Mouse (Mus musculus) limb, embryonic 12.5 days (tissue): Measurements from ENCODE around the gene Lyg1. TPM values are rescaled to one million over a fixed set of nuclear protein-coding genes. Genes with fewer than 3 reads are reported as not detected.

Experiments
- ATAC-seq: fragments of 200-750 bp; cut with Nextera tagmentation; 2 replicates; pipeline ENCODE4 v1.8.0; 2017; ENCODE audit warnings: low read depth, moderate TSS enrichment; ENCODE audit not compliant: insufficient number of reproducible peaks, insufficient read depth, low FRiP score, low TSS enrichment
- H3K27ac ChIP-seq: fragments of 300-500 bp; sonication (generic); 2 replicates; pipeline ENCODE4 v1.5.1; 2016; ENCODE audit warnings: mild to moderate bottlenecking, moderate library complexity
- H3K27me3 ChIP-seq: fragments of 300-500 bp; sonication (generic); 2 replicates; pipeline ENCODE4 v1.6.1; 2016; ENCODE audit warnings: mild to moderate bottlenecking, moderate library complexity
- H3K36me3 ChIP-seq: fragments of 300-500 bp; sonication (generic); 2 replicates; pipeline ENCODE4 v1.6.1; 2016; ENCODE audit warnings: mild to moderate bottlenecking, moderate library complexity
- H3K4me1 ChIP-seq: fragments of 300-500 bp; sonication (generic); replicated peaks from 2 replicates; pipeline ENCODE4 v1.6.1; 2016
- H3K4me2 ChIP-seq: fragments of 300-500 bp; sonication (generic); 2 replicates; pipeline ENCODE4 v1.6.1; 2016; ENCODE audit warnings: mild to moderate bottlenecking, moderate library complexity
- H3K4me3 ChIP-seq: fragments of 300-500 bp; sonication (generic); replicated peaks from 2 replicates; pipeline ENCODE4 v1.5.1; 2016; ENCODE audit warnings: mild to moderate bottlenecking
- H3K9ac ChIP-seq: fragments of 300-500 bp; sonication (generic); replicated peaks from 2 replicates; pipeline ENCODE4 v1.6.1; 2016; ENCODE audit warnings: mild to moderate bottlenecking, moderate library complexity
- H3K9me3 ChIP-seq: fragments of 300-500 bp; sonication (generic); 2 replicates; pipeline ENCODE4 v1.6.1; 2016; ENCODE audit warnings: mild to moderate bottlenecking, moderate library complexity
- WGBS: fragments of 180-500 bp; shearing (Covaris S2); methylation state at CpG from one replicate; pipeline ENCODE4 v1.1.7; 2016; 5-methylcytosine and 5-hydroxymethylcytosine counted together
- polyA plus RNA-seq: library from polyadenylated mRNA; unstranded; fragments of >200 nt; fragmentation: Nextera tagmentation; extraction: Ambion mirVana; gene quantifications from 2 replicates; pipeline ENCODE4 v1.2.1, GENCODE M21; 2016

Lyg1 gene
- polyA plus RNA-seq, 1 experiment from 2014 or later, result not detected

GRCm38 (mm10) chr1:37948906-37949305, 8.7 kb downstream of the Lyg1 start:
- Histone ChIP-seq H3K27ac (no peak overlapping the region), H3K9ac (no peak overlapping the region), H3K4me2 (no peak overlapping the region), H3K4me3 (no peak overlapping the region), H3K36me3 (no peaks in the 10 kb centered on the region), H3K9me3 (no peaks in the 10 kb centered on the region), H3K4me1 (no peaks in the 10 kb centered on the region), H3K27me3 (no peaks in the 10 kb centered on the region)
- 66% methylated on average over 2 of the region's 2 CpGs for WGBS
- ATAC-seq, result no peak

- no peak for ATAC-seq
- Histone ChIP-seq H3K4me3 (no peak overlapping the region), H3K4me1 (no peaks in the 10 kb centered on the region), H3K9ac (no peak overlapping the region), H3K4me2 (no peak overlapping the region), H3K9me3 (no peaks in the 10 kb centered on the region), H3K27ac (no peak overlapping the region), H3K36me3 (no peaks in the 10 kb centered on the region), H3K27me3 (no peaks in the 10 kb centered on the region)
- WGBS, result 18% methylated on average over 3 of the region's 3 CpGs
Observed at GRCm38 (mm10) chr1:37931806-37932205, 25.8 kb downstream of the Lyg1 start.

GRCm38 (mm10) chr1:37925971-37926370, 31.6 kb downstream of the Lyg1 start:
- WGBS, result 78% methylated on average over 8 of the region's 8 CpGs
- no peak overlapping the region for H3K27ac ChIP-seq
- H3K27me3 ChIP-seq, result no peaks in the 10 kb centered on the region
- no peaks in the 10 kb centered on the region for H3K9me3 ChIP-seq
- no peak overlapping the region for H3K9ac ChIP-seq
- H3K4me3 ChIP-seq, result no peak overlapping the region
- H3K4me1 ChIP-seq, result no peaks in the 10 kb centered on the region
- H3K4me2 ChIP-seq, result no peak overlapping the region
- no peaks in the 10 kb centered on the region for H3K36me3 ChIP-seq
- no peak for ATAC-seq

GRCm38 (mm10) chr1:37922536-37922935, 35.0 kb downstream of the Lyg1 start:
- no peaks in the 10 kb centered on the region for H3K27me3 ChIP-seq
- no peak overlapping the region for H3K9ac ChIP-seq
- H3K36me3 ChIP-seq, result no peaks in the 10 kb centered on the region
- H3K4me2 ChIP-seq, result no peak overlapping the region
- no peak for ATAC-seq
- no peaks in the 10 kb centered on the region for H3K9me3 ChIP-seq
- H3K4me3 ChIP-seq, result no peak overlapping the region
- no peak overlapping the region for H3K27ac ChIP-seq
- no peaks in the 10 kb centered on the region for H3K4me1 ChIP-seq
- WGBS, result 52% methylated on average over 8 of the region's 8 CpGs

GRCm38 (mm10) chr1:37918096-37918495, 39.5 kb downstream of the Lyg1 start:
- H3K27me3 ChIP-seq, result 0 out of 2 replicates have a peak, but pooled peaks cover 3% of the 10 kb centered on the region
- 74% methylated on average over 6 of the region's 6 CpGs for WGBS
- ATAC-seq, result no peak

GRCm38 (mm10) chr1:37917666-37918065, 39.9 kb downstream of the Lyg1 start:
- ATAC-seq, result no peak

More at GRCm38 (mm10) chr1:37918096-37918495, 39.5 kb downstream of the Lyg1 start:
- no peaks in the 10 kb centered on the region for H3K4me1 ChIP-seq
- no peaks in the 10 kb centered on the region for H3K36me3 ChIP-seq
- no peak overlapping the region for H3K27ac ChIP-seq
- no peak overlapping the region for H3K9ac ChIP-seq
- H3K4me2 ChIP-seq, result no peak overlapping the region
- no peak overlapping the region for H3K4me3 ChIP-seq
- H3K9me3 ChIP-seq, result no peaks in the 10 kb centered on the region

GRCm38 (mm10) chr1:37916393-37916792, 41.2 kb downstream of the Lyg1 start, which contains the start of gene Lyg2:
TSS of gene Lyg2 (minus strand) at chr1:37916493.
- no peak for ATAC-seq
- Histone ChIP-seq H3K4me3 (no peak within 1 kb of the TSS), H3K9me3 (no peaks in the 10 kb centered on the region), H3K4me2 (no peak within 1 kb of the TSS), H3K4me1 (no peaks in the 10 kb centered on the region), H3K9ac (no peak within 1 kb of the TSS), H3K27me3 (0 out of 2 replicates have a peak, but pooled peaks cover 3% of the 10 kb centered on the region), H3K27ac (no peak within 1 kb of the TSS), H3K36me3 (no peaks in the 10 kb centered on the region)
- 54% methylated on average over 5 of the region's 5 CpGs for WGBS

More at GRCm38 (mm10) chr1:37917666-37918065, 39.9 kb downstream of the Lyg1 start:
- H3K27ac ChIP-seq, result no peak overlapping the region
- 58% methylated on average over 13 of the region's 13 CpGs for WGBS
- H3K9me3 ChIP-seq, result no peaks in the 10 kb centered on the region
- no peak overlapping the region for H3K4me2 ChIP-seq
- no peak overlapping the region for H3K9ac ChIP-seq
- no peaks in the 10 kb centered on the region for H3K36me3 ChIP-seq
- H3K4me1 ChIP-seq, result no peaks in the 10 kb centered on the region
- 0 out of 2 replicates have a peak, but pooled peaks cover 3% of the 10 kb centered on the region for H3K27me3 ChIP-seq
- H3K4me3 ChIP-seq, result no peak overlapping the region

- H3K27ac ChIP-seq, result no peak overlapping the region
- no peak overlapping the region for H3K4me2 ChIP-seq
- H3K9ac ChIP-seq, result no peak overlapping the region
- ATAC-seq, result no peak
- H3K9me3 ChIP-seq, result no peaks in the 10 kb centered on the region
- H3K27me3 ChIP-seq, result 0 out of 2 replicates have a peak, but pooled peaks cover 3% of the 10 kb centered on the region
- H3K36me3 ChIP-seq, result no peaks in the 10 kb centered on the region
- H3K4me1 ChIP-seq, result no peaks in the 10 kb centered on the region
- no peak overlapping the region for H3K4me3 ChIP-seq
- WGBS, result 84% methylated on average over 2 of the region's 2 CpGs
Observed at GRCm38 (mm10) chr1:37912751-37913150, 44.8 kb downstream of the Lyg1 start.

GRCm38 (mm10) chr1:37903178-37903577, 54.4 kb downstream of the Lyg1 start:
- no peak overlapping the region for H3K9ac ChIP-seq
- no peaks in the 10 kb centered on the region for H3K27me3 ChIP-seq
- H3K36me3 ChIP-seq, result peaks cover 23% of the 10 kb centered on the region
- no peaks in the 10 kb centered on the region for H3K9me3 ChIP-seq
- no peak overlapping the region for H3K4me3 ChIP-seq
- ATAC-seq, result 0 out of 2 replicates have a peak, but pooled peaks have one; percentile 20
- H3K4me2 ChIP-seq, result no peak overlapping the region
- H3K27ac ChIP-seq, result no peak overlapping the region
- H3K4me1 ChIP-seq, result no peaks in the 10 kb centered on the region
- 39% methylated on average over 6 of the region's 6 CpGs for WGBS

- no peak overlapping the region for H3K9ac ChIP-seq
- H3K27me3 ChIP-seq, result no peaks in the 10 kb centered on the region
- no peak overlapping the region for H3K4me2 ChIP-seq
- H3K36me3 ChIP-seq, result peaks cover 51% of the 10 kb centered on the region
- H3K9me3 ChIP-seq, result no peaks in the 10 kb centered on the region
- WGBS, result 47% methylated on average over 6 of the region's 6 CpGs
- H3K27ac ChIP-seq, result no peak overlapping the region
- no peak for ATAC-seq
- H3K4me1 ChIP-seq, result no peaks in the 10 kb centered on the region
- no peak overlapping the region for H3K4me3 ChIP-seq
Observed at GRCm38 (mm10) chr1:37900288-37900687, 57.3 kb downstream of the Lyg1 start.

GRCm38 (mm10) chr1:37899816-37900215, 57.7 kb downstream of the Lyg1 start:
- H3K27ac ChIP-seq, result no peak overlapping the region
- WGBS, result 75% methylated on average over 4 of the region's 4 CpGs
- no peak for ATAC-seq
- H3K27me3 ChIP-seq, result no peaks in the 10 kb centered on the region
- H3K9ac ChIP-seq, result no peak overlapping the region
- H3K4me3 ChIP-seq, result no peak overlapping the region
- H3K4me1 ChIP-seq, result no peaks in the 10 kb centered on the region
- H3K9me3 ChIP-seq, result no peaks in the 10 kb centered on the region
- peaks cover 56% of the 10 kb centered on the region for H3K36me3 ChIP-seq
- H3K4me2 ChIP-seq, result no peak overlapping the region
